Mouse (Mus musculus) heart, postnatal 0 days (tissue): ENCODE measurements around the gene Adcy2. TPM values are rescaled to one million over a fixed set of nuclear protein-coding genes. Genes with fewer than 3 reads are reported as not detected.

Experiments
- ATAC-seq: fragments of 200-750 bp; cut with Nextera tagmentation; 2 replicates; pipeline ENCODE4 v1.8.0; 2017; ENCODE audit warnings: low read depth, moderate number of reproducible peaks, moderate library complexity; ENCODE audit not compliant: insufficient read depth
- DNase-seq: peaks from one replicate; pipeline ENCODE4 v3.0.0-alpha.2; 2016; ENCODE audit warnings: low spot score
- H3K27ac ChIP-seq: fragments of 300-500 bp; sonication (generic); 2 replicates; pipeline ENCODE4 v1.5.1; 2014; ENCODE audit warnings: low read depth, mild to moderate bottlenecking
- H3K27me3 ChIP-seq: fragments of 300-500 bp; sonication (generic); 2 replicates; pipeline ENCODE4 v1.6.1; 2014; ENCODE audit warnings: low read length, mixed read lengths; ENCODE audit not compliant: control insufficient read depth, insufficient read depth
- H3K36me3 ChIP-seq: fragments of 300-500 bp; sonication (generic); replicated peaks from 2 replicates; pipeline ENCODE4 v1.6.1; 2014; ENCODE audit warnings: low read length, mixed read lengths; ENCODE audit not compliant: control insufficient read depth, insufficient read depth
- H3K4me1 ChIP-seq: fragments of 300-500 bp; sonication (generic); 2 replicates; pipeline ENCODE4 v1.6.1; 2014; ENCODE audit warnings: antibody characterized with exemption; ENCODE audit not compliant: control insufficient read depth, insufficient read depth
- H3K4me2 ChIP-seq: fragments of 300-500 bp; sonication (generic); 2 replicates; pipeline ENCODE4 v1.6.1; 2014; ENCODE audit warnings: low read depth, mild to moderate bottlenecking, low read length, moderate library complexity
- H3K4me3 ChIP-seq: fragments of 300-500 bp; sonication (generic); 2 replicates; pipeline ENCODE4 v1.5.1; 2014; ENCODE audit warnings: low read depth, low read length
- H3K9ac ChIP-seq: fragments of 300-500 bp; sonication (generic); replicated peaks from 2 replicates; pipeline ENCODE4 v1.6.1; 2014; ENCODE audit warnings: low read depth, low read length, mixed read lengths
- H3K9me3 ChIP-seq: fragments of 300-500 bp; sonication (generic); replicated peaks from 2 replicates; pipeline ENCODE4 v1.6.1; 2016; ENCODE audit warnings: low read length; ENCODE audit not compliant: control insufficient read depth
- CTCF ChIP-seq: IDR thresholded peaks from 2 replicates; pipeline ENCODE4 v1.5.1; 2016; ENCODE audit warnings: antibody characterized with exemption, control low read depth, low read depth
- EP300 ChIP-seq: IDR thresholded peaks from 2 replicates; pipeline ENCODE4 v1.6.1; 2016; ENCODE audit warnings: antibody characterized with exemption, low read depth
- WGBS: fragments of 180-500 bp; shearing (Covaris S2); extraction: QIAGEN DNeasy Blood & Tissue Kit; methylation state at CpG from one replicate; pipeline ENCODE4 v1.1.7; 2014; 5-methylcytosine and 5-hydroxymethylcytosine counted together
- polyA plus RNA-seq: library from polyadenylated mRNA; unstranded; fragments of >200 nt; fragmentation: Nextera tagmentation; extraction: Ambion mirVana; gene quantifications from 2 replicates; pipeline ENCODE4 v1.2.1, GENCODE M21; 2015
- total RNA-seq: library from RNA; depleted of rRNA; stranded (reverse); fragments of >200 nt; gene quantifications from 2 replicates; pipeline ENCODE4 v1.2.3, GENCODE M21; 2014; ENCODE audit warnings: low replicate concordance

Adcy2 gene
- total and polyA plus RNA-seq, 2 experiments from 2014 or later: 0.19 to 0.34 TPM

DNA sequence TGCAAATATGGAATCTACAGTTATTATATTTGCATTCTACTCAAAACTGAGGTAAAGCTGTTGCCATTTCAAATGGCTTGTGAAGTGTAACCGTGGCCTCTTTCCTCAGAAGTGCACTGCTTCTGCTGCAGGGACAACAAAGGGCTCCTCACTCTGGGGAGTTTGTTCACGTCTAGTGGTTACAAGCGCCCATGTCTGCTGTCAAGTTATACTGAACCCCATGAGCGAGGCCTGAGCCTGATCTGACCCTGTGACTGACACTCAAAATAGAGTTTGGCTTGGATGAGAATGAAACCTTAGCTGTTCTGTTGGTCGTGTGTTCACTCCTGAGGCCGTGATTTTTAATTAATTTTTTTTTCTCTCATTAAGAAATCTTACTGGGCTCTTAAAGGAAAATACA, 38.8 kb downstream of the Adcy2 start:
- ATAC-seq (no peak), DNase-seq (no peak)
- no peak for TF ChIP-seq CTCF
- TF ChIP-seq EP300: no peak
- H3K36me3 ChIP-seq: no peaks in the 10 kb centered on the region
- no peaks in the 10 kb centered on the region for H3K4me1 ChIP-seq
- no peak overlapping the region for H3K4me2 ChIP-seq
- no peak overlapping the region for H3K4me3 ChIP-seq
- WGBS: 68% methylated on average over 6 of the region's 6 CpGs
- H3K9ac ChIP-seq: no peak overlapping the region
- no peaks in the 10 kb centered on the region for H3K27me3 ChIP-seq
- H3K9me3 ChIP-seq: no peaks in the 10 kb centered on the region
- no peak overlapping the region for H3K27ac ChIP-seq

- Histone ChIP-seq H3K9me3 (no peaks in the 10 kb centered on the region), H3K36me3 (no peaks in the 10 kb centered on the region), H3K4me1 (no peaks in the 10 kb centered on the region), H3K9ac (no peak overlapping the region), H3K27ac (no peak overlapping the region), H3K27me3 (no peaks in the 10 kb centered on the region), H3K4me3 (no peak overlapping the region), H3K4me2 (no peak overlapping the region)
- WGBS: 72% methylated on average over 4 of the region's 4 CpGs
- DNase-seq: no peak
- TF ChIP-seq CTCF (no peak), EP300 (no peak)
- ATAC-seq: no peak
Observed at GRCm38 (mm10) chr13:68959406-68959805, 39.9 kb downstream of the Adcy2 start.

- H3K4me3 ChIP-seq: no peak overlapping the region
- ATAC-seq (no peak), DNase-seq (no peak)
- no peak overlapping the region for H3K27ac ChIP-seq
- TF ChIP-seq EP300: no peak
- TF ChIP-seq CTCF: no peak
- H3K9ac ChIP-seq: no peak overlapping the region
- no peaks in the 10 kb centered on the region for H3K27me3 ChIP-seq
- no peaks in the 10 kb centered on the region for H3K9me3 ChIP-seq
- H3K36me3 ChIP-seq: no peaks in the 10 kb centered on the region
- H3K4me1 ChIP-seq: no peaks in the 10 kb centered on the region
- WGBS: 67% methylated on average over 2 of the region's 2 CpGs
- H3K4me2 ChIP-seq: no peak overlapping the region
Observed at GRCm38 (mm10) chr13:68942735-68943134, 56.6 kb downstream of the Adcy2 start.

- 77% methylated on average over 1 of the region's 1 CpGs for WGBS
- Histone ChIP-seq H3K4me3 (no peak overlapping the region), H3K9me3 (no peaks in the 10 kb centered on the region), H3K27ac (no peak overlapping the region), H3K9ac (no peak overlapping the region), H3K4me2 (no peak overlapping the region), H3K27me3 (no peaks in the 10 kb centered on the region), H3K4me1 (no peaks in the 10 kb centered on the region), H3K36me3 (no peaks in the 10 kb centered on the region)
- TF ChIP-seq CTCF: no peak
- no peak for TF ChIP-seq EP300
- ATAC-seq (no peak), DNase-seq (no peak)
Observed at GRCm38 (mm10) chr13:68941429-68941828, 57.9 kb downstream of the Adcy2 start.

- no peaks in the 10 kb centered on the region for H3K9me3 ChIP-seq
- no peak overlapping the region for H3K4me2 ChIP-seq
- no peaks in the 10 kb centered on the region for H3K27me3 ChIP-seq
- no peak overlapping the region for H3K9ac ChIP-seq
- no peak overlapping the region for H3K4me3 ChIP-seq
- H3K27ac ChIP-seq: no peak overlapping the region
- no peaks in the 10 kb centered on the region for H3K36me3 ChIP-seq
- ATAC-seq (no peak), DNase-seq (no peak)
- H3K4me1 ChIP-seq: no peaks in the 10 kb centered on the region
- TF ChIP-seq EP300 (no peak), CTCF (no peak)
- WGBS: 45% methylated on average over 1 of the region's 1 CpGs
Observed at GRCm38 (mm10) chr13:68932283-68932647, 67.1 kb downstream of the Adcy2 start.

GRCm38 (mm10) chr13:68931602-68932282, 67.6 kb downstream of the Adcy2 start:
- Histone ChIP-seq H3K27ac (no peak overlapping the region), H3K9me3 (no peaks in the 10 kb centered on the region), H3K36me3 (no peaks in the 10 kb centered on the region), H3K4me3 (no peak overlapping the region), H3K27me3 (no peaks in the 10 kb centered on the region), H3K4me2 (no peak overlapping the region), H3K9ac (no peak overlapping the region), H3K4me1 (no peaks in the 10 kb centered on the region)
- no peak for ATAC-seq
- TF ChIP-seq CTCF (no peak), EP300 (no peak)
- DNase-seq: no peak
- WGBS: 77% methylated on average over 8 of the region's 8 CpGs
